Mouse (Mus musculus): Measurements from ENCODE around the gene Clip2. TPM values are rescaled to one million over a fixed set of nuclear protein-coding genes. Genes with fewer than 3 reads are reported as not detected.

The Clip2 gene
- total and polyA plus RNA-seq, 3 experiments, result 3.5 to 7.4 TPM; not detected in 1

DNA sequence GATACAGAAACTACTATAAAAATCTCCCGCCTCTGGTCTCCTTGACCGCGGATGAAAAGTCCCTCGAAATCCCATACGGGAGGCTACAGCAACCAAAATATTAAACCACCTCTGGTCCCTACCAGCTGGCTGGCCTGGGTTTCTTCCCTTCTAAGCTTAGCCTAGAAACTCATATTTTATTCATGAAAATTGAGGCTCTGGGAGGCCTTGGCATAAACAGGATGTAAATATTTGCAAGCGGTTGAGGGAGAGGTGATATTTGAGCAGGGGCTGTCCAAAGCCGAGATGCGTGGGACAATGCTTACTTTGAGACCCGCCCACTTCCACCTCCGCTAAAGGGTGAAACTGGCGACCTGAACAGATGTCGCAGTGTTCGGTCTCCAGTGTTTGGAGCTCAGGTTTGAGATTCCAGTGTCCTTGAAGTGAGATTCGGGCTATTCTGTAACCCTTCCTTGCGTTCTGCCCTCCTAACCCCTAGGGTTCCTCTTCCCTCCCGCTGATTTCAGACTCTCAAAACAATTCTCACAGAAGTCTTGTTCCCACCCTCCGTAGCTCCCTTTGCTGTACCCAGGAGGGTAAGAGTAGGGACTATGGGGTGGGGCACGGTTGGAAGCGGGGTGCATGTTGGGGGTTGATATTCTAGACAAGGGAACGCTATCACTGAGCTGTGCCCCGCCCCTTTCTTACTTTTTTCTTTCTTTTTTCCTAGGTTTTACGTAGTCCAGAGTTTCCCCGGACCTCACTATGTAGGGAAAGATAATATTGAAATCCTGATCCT is 19.7 kb upstream of the Clip2 start:
- peak; percentile 85 for DNase-seq (ENCODE audit: low read depth, low spot score)
- Histone ChIP-seq H3K27ac (ENCODE audit: control insufficient read depth, low read depth, low read length) (peak overlapping the region; percentile 50), H3K79me2 (ENCODE audit: control insufficient read depth, insufficient read depth, low read length, poor library complexity) (no peaks in the 10 kb centered on the region), H3K9ac (ENCODE audit: control insufficient read depth, low read depth, low read length, poor library complexity, severe bottlenecking) (peak overlapping the region; percentile 47), H3K27me3 (ENCODE audit: control insufficient read depth in 1 of 2, insufficient read depth in 2 of 2, low read length in 2 of 2) (no peaks in the 10 kb centered on the region), H3K4me3 (ENCODE audit: control insufficient read depth in 1 of 2, insufficient read depth in 1 of 2, low read depth in 2 of 2, low read length in 2 of 2) (peak overlapping the region; percentile 54 to 58), H3K9me3 (replicated peaks; ENCODE audit: insufficient read depth, low read length) (no peaks in the 10 kb centered on the region), H3K36me3 (ENCODE audit: control insufficient read depth in 1 of 2, insufficient read depth in 2 of 2, low read length in 2 of 2) (peaks cover 0 to 7% of the 10 kb centered on the region in 2 experiments; a peak in 2 of 4 replicates), H3K4me1 (ENCODE audit: control insufficient read depth in 1 of 2, insufficient read depth in 2 of 2, low read length in 2 of 2) (peaks cover 4 to 8% of the 10 kb centered on the region in 2 experiments)
- TF ChIP-seq POLR2AphosphoS5 (IDR thresholded peaks at IDR 0.05; ENCODE audit: borderline replicate concordance, low read depth, low read length) (no peak), GABPA (IDR thresholded peaks at IDR 0.05; ENCODE audit: low read depth, low read length) (no peak), ZKSCAN1 (IDR thresholded peaks at IDR 0.05; ENCODE audit: low read depth, low read length) (no peak), MYC (IDR thresholded peaks at IDR 0.05; ENCODE audit: low read depth, low read length) (no peak), ZMIZ1 (IDR thresholded peaks at IDR 0.05; ENCODE audit: low read depth, low read length) (no peak; the same call in 1 of the 2 replicates), MYB (IDR thresholded peaks at IDR 0.05; ENCODE audit: low read depth, low read length) (no peak), NELFE (IDR thresholded peaks at IDR 0.05; ENCODE audit: low read depth, low read length) (no peak; the same call in 1 of the 2 replicates), USF2 (IDR thresholded peaks at IDR 0.05; ENCODE audit: borderline replicate concordance in 1 of 2, insufficient read depth in 1 of 2, low read depth in 1 of 2, low read length in 2 of 2) (no peak), TBP (IDR thresholded peaks at IDR 0.05; ENCODE audit: low read depth, low read length) (0 out of 2 replicates have a peak, but pooled peaks have one; percentile 13), ETS1 (IDR thresholded peaks at IDR 0.05; ENCODE audit: low read depth, low read length) (peak; percentile 74), RCOR1 (IDR thresholded peaks at IDR 0.05; ENCODE audit: low read depth, low read length) (no peak), SIN3A (IDR thresholded peaks at IDR 0.05; ENCODE audit: low read length) (peak; percentile 98), ELF1 (IDR thresholded peaks at IDR 0.05; ENCODE audit: low read depth, low read length) (peak; percentile 7; the same call in 1 of the 2 replicates), CHD1 (IDR thresholded peaks at IDR 0.05; ENCODE audit: low read depth, low read length) (no peak), MXI1 (IDR thresholded peaks at IDR 0.05; ENCODE audit: low read depth, low read length) (peak; percentile 37; the same call in 1 of the 2 replicates), MAZ (IDR thresholded peaks at IDR 0.05; ENCODE audit: low read depth, low read length) (peak; percentile 49; the same call in 1 of the 2 replicates), POLR2A (IDR thresholded peaks at IDR 0.05; ENCODE audit: control insufficient read depth in 1 of 2, insufficient read depth in 1 of 2, low read depth in 1 of 2, low read length in 2 of 2, poor library complexity in 1 of 2) (no peak), E2F4 (IDR thresholded peaks at IDR 0.05; ENCODE audit: borderline replicate concordance, low read depth, low read length) (peak; percentile 53; the same call in 1 of the 2 replicates), KAT2A (conservative IDR thresholded peaks at IDR 0.05; ENCODE audit: low read depth, low read length) (no peak), POLR2AphosphoS2 (IDR thresholded peaks at IDR 0.05; ENCODE audit: low read length) (no peak), TAL1 (IDR thresholded peaks at IDR 0.05; ENCODE audit: low read length) (no peak), MEF2A (IDR thresholded peaks at IDR 0.05; ENCODE audit: extremely low read depth, insufficient replicate concordance, low read depth, low read length, poor library complexity, severe bottlenecking) (no peak), BHLHE40 (IDR thresholded peaks at IDR 0.05; ENCODE audit: borderline replicate concordance, low read depth, low read length) (no peak), GATA1 (IDR thresholded peaks at IDR 0.05; ENCODE audit: low read depth, low read length) (no peak), UBTF (IDR thresholded peaks at IDR 0.05; ENCODE audit: borderline replicate concordance, insufficient read depth, low read depth, low read length) (no peak), USF1 (IDR thresholded peaks at IDR 0.05; ENCODE audit: low read depth, low read length) (no peak), ZNF384 (IDR thresholded peaks at IDR 0.05; ENCODE audit: low read depth, low read length) (no peak; the same call in 1 of the 2 replicates), EP300 (IDR thresholded peaks at IDR 0.05; ENCODE audit: low read depth in 1 of 2, low read length in 2 of 2) (no peak), SMC3 (IDR thresholded peaks at IDR 0.05; ENCODE audit: low read depth, low read length) (no peak), MAX (IDR thresholded peaks at IDR 0.05; ENCODE audit: low read length) (peak; percentile 59; the same call in 1 of the 2 replicates), TCF12 (IDR thresholded peaks at IDR 0.05; ENCODE audit: low read depth, low read length) (peak; percentile 20; the same call in 1 of the 2 replicates), NRF1 (IDR thresholded peaks at IDR 0.05; ENCODE audit: insufficient read depth, low read depth, low read length, poor library complexity, severe bottlenecking) (no peak), ZC3H11A (IDR thresholded peaks at IDR 0.05; ENCODE audit: low read depth, low read length) (no peak), CTCF (IDR thresholded peaks at IDR 0.05 in 2 of 3, conservative IDR thresholded peaks at IDR 0.05 in 1 of 3; ENCODE audit: control insufficient read depth in 1 of 3, insufficient read depth in 1 of 3, low read depth in 2 of 3, low read length in 3 of 3, poor library complexity in 1 of 3, severe bottlenecking in 1 of 3) (no peak), CHD2 (IDR thresholded peaks at IDR 0.05; ENCODE audit: low read length) (no peak)

All from MEL (cell line).